Mouse (Mus musculus) ES-E14 (cell line): ENCODE results near the gene Gbx1.

Source experiments
- CHD2 ChIP-seq: IDR thresholded peaks from 2 replicates; pipeline ENCODE4 v1.6.1; 2014; ENCODE audit warnings: mild to moderate bottlenecking, low read depth, low read length, inconsistent platforms
- HCFC1 ChIP-seq: IDR thresholded peaks from 2 replicates; pipeline ENCODE4 v1.6.1; 2012; ENCODE audit warnings: low read length, inconsistent platforms, borderline replicate concordance; ENCODE audit not compliant: insufficient read depth
- MAFK ChIP-seq: IDR thresholded peaks from 2 replicates; pipeline ENCODE4 v1.6.1; 2014; ENCODE audit warnings: mild to moderate bottlenecking, low read depth, low read length, inconsistent platforms; ENCODE audit not compliant: insufficient read depth
- ZC3H11A ChIP-seq: IDR thresholded peaks from 2 replicates; pipeline ENCODE4 v1.6.1; 2012; ENCODE audit warnings: low read depth, mild to moderate bottlenecking, inconsistent platforms, low read length, borderline replicate concordance
- ZNF384 ChIP-seq: IDR thresholded peaks from 2 replicates; pipeline ENCODE4 v1.6.1; 2012; ENCODE audit warnings: low read depth, low read length, inconsistent platforms

- TF ChIP-seq MAFK (no peak), ZC3H11A (no peak), HCFC1 (no peak), ZNF384 (no peak), CHD2 (no peak)
Measured at GRCm38 (mm10) chr5:24536511-24536910, 9.5 kb upstream of the Gbx1 start.
